Mouse (Mus musculus): ENCODE data around the gene Krt34. TPM values are rescaled to one million over a fixed set of nuclear protein-coding genes. Genes with fewer than 3 reads are reported as not detected.

The Krt34 gene
- total RNA-seq (2021) = not detected

DNA sequence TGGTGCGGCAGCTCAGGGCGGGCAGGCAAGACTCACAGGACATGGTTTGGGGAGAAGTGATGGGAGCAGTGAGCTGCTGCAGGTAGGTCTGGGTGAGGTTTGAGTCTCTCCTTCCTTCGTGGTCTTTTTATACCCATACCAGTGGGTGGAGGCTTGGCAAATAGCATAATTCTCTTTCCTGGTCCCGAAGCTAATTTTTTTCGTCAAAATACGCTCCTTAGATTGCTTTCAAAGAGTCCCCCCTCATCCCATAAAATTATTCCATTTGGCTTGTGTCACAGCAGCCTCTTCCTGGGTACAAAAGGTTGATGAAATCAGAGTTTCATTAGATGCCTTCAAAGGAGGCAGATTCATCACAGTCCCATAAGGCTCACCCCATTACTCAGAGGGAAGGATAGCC lies at the start of gene Krt34:
TSS of gene Krt34 (minus strand) at position 101 of the 400 bp plus-strand sequence.
- intact Hi-C loops (cut with DNase I) = no loop called here
- no peak for DNase-seq (ENCODE audit: low spot score in 2 of 2)

DNA sequence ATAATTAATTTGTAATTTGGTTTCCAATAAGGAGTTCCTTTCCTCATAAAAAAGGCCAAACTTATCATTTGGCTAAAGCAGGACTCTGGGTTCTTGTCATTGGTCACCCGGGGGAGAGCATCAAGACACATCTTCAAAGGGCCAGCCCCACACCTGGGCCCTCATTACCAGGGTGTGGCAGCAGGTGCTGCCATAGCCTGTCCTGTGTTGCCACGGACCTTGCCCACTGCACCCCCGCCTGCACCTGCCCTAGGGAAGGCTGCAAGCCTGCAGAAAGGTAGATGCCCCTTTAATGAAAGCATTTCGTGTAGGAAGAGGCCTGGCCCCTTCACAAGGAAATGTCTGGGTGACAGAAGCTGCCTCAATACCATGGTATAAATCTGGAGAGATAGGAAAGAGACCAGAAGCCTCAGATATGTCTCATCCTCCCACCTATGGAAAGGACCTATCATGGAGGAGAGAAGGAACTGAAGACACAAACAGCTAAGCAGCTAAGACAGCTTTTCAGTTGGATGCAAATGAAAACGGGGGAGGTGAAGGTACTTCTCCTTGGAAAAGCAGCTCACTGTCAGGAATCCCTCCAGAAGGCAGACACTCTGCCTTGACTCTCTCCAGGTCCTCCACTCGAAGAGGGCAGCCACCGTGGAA lies 47.1 kb upstream of the Krt34 start:
- DNase-seq (ENCODE audit: low spot score in 2 of 2) = no peak
- intact Hi-C loops (cut with DNase I) = no loop called here

DNA sequence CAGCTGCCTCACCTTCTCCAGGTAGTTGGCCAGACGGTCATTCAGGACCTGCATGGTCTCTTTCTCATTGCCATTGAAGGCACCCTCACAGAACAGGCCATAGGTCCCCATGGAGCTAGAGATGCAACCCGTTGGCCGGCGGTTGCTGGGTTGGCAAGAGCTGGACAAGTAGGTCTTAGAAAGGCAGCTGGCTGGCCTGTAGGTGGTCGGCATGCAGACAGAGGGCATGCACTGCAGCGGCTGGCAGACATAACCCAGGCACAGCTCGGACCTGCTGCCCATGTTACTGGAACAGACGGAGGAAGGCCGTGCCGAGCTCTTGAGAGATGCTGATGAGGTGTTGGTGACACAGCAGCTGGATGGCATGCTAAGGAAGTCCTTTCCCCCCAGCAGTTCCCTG lies 46.5 kb upstream of the Krt34 start, which contains the start of gene Krt32:
TSS of gene Krt32 (minus strand) at position 366 of the 400 bp plus-strand sequence.
- DNase-seq (ENCODE audit: low spot score in 2 of 2) = no peak
- intact Hi-C loops (cut with DNase I) = no loop called here

DNA sequence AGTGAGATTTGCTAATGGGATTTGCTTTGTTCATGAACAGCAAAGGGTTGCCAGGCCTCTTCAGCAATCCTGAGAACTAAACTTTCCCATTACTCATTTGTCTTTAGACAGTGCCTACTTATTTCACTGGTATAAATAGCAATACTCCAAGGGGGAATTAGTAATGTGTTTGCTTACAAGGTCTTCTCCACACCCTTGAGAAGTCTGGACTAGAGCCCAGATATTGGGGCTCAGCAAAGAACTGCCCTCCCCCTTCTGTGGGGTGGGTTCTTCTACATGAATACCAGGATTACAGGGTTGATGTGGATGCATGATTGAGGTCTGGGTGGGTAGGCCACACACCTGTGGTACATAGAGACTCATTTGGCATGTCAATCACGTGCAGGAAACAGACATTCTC lies 32.5 kb upstream of the Krt34 start:
- DNase-seq (ENCODE audit: low spot score in 2 of 2) = no peak
- intact Hi-C loops (cut with DNase I) = no loop called here

DNA sequence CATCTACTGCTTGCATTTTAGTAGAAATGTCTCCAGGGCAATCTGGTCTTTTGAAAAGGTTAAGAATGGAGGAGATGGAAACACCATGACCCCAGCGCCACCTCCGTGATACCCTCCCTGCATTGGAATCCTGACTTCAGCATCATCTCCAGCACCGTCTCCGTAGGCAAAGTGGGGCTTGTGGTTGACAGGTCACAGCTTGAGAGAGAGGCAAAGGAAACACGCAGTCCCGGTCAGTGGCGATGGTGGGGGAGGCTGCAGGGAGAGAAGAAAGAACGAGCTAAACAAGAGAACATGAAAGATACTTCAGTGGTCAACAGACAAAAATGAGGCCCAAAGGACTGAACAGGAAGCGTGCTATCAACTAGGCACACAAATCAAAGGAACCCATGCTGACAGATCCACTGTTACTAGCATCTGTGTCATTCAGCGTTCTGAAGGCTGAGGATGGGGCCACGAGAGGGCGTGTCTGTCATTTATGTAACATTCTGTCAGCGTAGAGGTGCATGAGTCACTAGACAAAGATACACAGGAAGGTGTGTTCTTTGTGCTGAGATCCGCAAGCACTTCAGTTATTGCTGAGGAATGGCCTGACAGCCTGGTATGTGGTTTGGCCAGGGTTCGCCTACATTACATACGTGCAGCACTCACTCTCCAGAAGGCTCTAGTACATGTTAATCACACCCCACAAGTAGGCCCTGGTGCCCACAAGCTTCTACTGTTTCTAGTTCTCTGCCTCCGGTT lies 26.1 kb upstream of the Krt34 start:
- intact Hi-C loops (cut with DNase I) = no loop called here
- no peak for DNase-seq (ENCODE audit: low spot score in 2 of 2)

DNA sequence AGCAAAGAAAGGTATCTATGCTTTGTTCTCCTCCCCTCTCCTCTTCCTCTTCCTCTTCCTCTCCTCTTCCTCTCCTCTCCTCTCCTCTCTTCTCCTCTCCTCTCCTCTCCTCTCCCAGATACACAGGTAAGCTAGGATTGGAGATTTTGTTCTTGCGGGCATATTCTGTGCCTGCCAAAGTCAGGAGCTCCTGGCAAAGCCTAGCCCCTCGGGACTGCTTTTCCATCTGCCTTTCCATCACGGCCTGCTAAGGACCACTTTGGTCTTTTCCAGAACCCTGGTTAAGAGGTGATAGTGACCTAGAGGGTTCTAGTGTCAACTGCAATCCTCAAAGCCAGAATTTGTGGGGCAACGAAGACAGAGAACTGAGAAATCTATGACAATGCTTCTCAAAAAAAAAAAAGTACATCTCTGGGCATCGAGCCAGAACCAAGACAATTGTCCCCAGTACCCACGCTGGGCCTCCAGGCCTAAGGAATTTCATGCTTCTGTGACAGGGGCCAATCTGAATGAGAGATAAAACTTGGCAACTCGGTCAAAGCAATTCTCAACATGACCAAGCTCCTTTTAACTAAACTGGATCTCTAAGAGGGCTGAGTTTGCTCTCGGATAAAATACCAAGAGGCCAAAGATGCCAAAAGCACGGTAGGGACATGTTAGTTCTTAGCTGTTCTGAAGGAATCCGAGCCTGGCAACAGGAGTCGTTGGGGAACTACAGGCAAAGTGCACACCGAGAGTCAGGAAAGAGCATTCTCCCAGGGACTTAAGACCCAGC lies 25.1 kb upstream of the Krt34 start:
- intact Hi-C loops (cut with DNase I) = no loop called here
- no peak for DNase-seq (ENCODE audit: low spot score in 2 of 2)

DNA sequence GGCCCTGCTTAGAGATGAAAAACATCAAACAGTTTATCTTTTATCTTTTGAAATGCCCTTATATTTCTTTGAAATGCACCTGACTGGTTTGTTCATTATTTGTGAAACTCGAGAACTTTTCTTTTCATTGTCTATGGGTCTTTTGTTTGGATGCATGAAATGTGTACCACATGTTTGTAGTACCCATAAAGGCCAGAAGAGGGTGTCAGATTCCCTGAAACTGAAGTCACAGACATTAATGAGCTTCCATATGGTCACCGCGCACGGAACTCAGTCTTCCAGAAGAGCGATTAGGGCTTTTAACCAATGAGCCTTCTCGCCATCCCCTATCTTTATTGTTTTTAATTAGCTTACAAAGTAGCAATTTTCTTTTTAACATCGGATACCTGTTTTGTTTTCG lies 17.5 kb upstream of the Krt34 start:
- intact Hi-C loops (cut with DNase I) = no loop called here
- no peak for DNase-seq (ENCODE audit: low spot score in 2 of 2)

DNA sequence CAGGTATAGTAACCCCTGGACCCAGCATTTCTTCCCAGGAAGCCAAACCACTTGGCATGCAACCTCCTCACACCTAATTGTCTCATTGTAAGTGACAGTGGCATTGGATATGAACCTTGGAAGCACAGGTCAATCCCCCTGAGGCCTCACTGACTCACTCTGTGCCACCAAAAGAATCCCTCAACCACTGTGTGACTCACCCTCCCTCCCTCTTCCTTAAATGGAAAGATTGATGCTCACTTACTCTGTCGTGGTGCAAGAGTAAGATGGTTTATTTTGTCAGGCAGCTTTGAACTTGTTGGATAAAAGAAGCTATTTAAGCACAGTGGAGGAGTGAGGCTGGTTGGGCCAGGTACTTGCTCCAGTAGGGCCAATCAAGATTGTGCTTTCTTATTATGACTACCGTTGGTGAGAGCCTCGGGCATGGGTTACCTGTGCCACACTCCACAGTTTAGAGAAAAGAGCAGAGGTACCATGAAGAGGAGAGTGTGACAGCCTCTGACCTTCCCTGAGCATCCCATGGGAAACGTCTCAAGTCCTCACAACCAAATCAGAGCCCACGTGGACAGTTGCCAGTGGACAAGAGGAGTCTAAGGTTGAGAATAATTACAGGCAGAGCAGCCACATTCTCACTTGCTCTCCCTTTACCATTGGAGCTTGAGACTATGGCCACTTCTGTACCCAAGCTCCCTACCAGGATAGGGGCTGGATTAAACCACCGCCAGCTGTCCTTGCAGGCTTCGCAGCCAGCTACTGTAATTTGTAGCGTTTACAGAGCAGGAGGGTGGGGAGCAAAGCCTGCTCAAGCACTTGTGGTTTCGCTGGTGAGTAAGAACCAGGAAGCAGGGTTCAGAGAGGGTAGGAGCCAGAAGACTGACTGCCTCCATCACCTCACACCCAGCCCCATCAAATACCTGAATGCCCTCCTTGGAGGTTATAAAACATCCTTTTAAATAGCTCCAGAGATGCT lies 14.6 kb upstream of the Krt34 start:
- no peak for DNase-seq (ENCODE audit: low spot score in 2 of 2)
- intact Hi-C loops (cut with DNase I) = no loop called here

DNA sequence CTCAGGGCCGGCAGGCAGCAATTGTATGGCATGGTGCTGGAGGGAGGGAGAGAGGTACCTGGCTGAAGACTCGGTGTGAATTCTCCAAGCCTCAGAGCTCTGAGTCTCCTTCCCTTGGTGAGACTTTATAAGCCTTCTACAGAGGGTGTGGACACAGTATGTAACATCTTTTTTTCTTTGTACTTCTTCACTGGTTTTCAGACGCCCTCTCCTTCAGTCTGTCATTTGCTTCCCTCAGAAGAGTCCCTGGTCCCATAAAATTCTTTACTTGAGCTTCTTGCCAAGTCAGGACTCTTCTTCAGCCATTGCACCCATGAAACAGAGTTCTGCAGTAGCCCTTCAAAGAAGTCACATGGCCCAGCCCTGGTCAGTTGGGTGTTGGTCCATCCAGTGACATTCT lies 9.1 kb upstream of the Krt34 start, which contains the start of gene Krt31:
TSS of gene Krt31 (minus strand) at position 101 of the 400 bp plus-strand sequence.
- intact Hi-C loops (cut with DNase I) = no loop called here
- DNase-seq (ENCODE audit: low spot score in 2 of 2) = no peak

DNA sequence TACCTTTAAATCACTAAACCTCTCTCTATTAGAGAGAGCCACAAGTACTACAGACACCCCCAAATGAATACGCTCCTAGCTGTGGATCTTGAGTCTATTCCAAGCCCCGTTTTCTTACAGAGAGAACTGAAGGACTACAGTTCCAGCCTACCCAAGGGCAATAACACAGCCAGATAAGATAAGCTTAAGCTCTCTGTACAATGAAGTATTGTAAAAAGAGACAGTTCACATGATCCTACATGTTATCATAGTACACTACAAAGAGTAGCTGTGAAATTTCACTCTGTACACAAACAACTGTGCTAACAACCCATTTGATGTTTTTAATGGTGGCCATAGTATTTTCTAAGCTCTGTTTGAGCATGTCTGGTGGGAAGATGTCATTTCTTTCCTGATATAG lies 5.8 kb upstream of the Krt34 start:
- intact Hi-C loops (cut with DNase I) = no loop called here
- no peak for DNase-seq (ENCODE audit: low spot score in 2 of 2)

DNA sequence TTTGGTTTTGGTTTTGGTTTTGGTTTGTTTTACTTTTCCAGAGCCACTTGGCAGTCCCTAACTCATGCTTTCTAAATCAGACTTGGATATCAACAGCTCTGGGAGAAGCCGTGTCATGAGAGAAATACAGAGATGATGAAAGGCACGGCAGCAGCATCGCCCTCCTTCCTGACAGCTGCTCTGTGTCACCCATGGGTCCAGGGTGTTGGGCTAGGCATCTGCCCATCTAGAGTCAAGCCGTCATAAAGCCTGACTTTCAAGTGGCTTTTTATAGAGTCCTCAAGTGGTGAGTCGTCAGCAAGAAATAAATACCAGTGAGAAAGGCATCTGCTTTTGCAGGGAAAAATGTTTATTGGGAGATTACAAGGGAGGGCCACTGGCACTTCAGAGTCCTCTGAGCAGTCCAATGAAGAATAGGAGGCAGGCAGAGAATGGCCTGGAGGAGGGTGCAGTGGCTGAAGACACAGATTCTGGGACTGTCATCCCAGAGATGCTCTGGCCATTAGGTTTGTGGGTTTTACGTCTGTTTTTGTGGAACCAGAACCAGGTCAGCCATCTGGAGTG lies 5.0 kb upstream of the Krt34 start:
- DNase-seq (ENCODE audit: low spot score in 2 of 2) = no peak
- intact Hi-C loops (cut with DNase I) = no loop called here

DNA sequence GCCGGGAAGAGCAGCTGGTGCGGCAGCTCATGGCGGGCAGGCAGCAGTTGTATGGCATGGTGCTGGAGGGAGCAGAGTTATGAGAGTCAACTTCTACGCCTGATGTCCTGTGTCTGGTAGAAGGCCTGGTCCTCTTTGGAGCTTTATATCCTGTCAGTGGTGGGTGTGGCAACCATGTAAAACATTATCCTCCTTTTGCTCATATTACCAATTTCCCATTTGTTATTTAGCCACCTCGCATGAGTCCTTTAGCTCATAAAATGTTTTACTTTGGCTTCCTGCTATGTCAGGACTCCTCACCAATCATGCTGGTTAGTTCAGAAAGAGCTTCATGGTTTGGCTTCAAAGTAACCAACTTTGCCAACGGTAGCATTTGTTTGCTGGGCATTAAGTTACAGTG lies 11.6 kb downstream of the Krt34 start, which contains the start of gene Krt33b:
TSS of gene Krt33b (minus strand) at position 101 of the 400 bp plus-strand sequence.
- DNase-seq (ENCODE audit: low spot score in 2 of 2) = no peak
- intact Hi-C loops (cut with DNase I) = no loop called here

DNA sequence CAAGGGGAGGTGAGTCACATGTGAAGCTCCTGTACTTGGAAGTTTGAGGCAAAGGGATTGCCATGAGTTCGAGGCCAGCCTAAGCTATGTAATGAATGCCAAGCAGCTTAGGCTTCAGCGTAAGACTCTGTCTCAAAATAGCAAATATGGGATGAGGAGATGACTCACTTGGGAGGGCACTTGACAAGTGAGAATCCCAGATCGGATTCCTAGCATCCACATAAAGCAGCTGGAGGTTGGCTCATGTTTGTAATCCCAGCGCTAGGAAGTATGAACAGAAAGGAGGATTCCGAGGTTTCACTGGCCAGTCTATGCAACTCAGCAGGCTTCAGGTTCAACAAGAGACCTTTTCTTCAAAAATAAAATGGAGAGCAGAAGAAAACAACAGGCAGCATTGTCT lies 19.9 kb downstream of the Krt34 start:
- intact Hi-C loops (cut with DNase I) = no loop called here
- DNase-seq (ENCODE audit: low spot score in 2 of 2) = peak in 1 of 2 experiments; percentile 9

DNA sequence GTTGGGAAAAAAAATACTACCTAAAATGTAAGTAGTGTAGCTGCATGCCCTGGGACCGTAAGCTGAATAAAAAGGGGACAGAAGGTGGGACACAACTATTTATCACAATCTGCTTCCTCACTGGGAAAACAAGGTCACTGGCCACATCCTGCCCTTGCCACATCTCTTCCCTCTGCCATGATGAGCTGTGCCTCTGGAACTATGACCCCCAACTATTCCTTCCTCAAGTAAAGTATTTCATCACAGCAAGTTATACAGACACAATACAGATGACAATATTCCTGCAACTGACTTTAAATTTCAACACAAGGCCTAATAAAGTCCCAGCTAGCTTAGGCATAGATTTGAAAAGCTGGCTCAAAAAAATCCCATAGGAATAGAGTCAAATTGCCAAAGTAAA lies 21.9 kb downstream of the Krt34 start:
- DNase-seq (ENCODE audit: low spot score in 2 of 2) = no peak
- intact Hi-C loops (cut with DNase I) = no loop called here

DNA sequence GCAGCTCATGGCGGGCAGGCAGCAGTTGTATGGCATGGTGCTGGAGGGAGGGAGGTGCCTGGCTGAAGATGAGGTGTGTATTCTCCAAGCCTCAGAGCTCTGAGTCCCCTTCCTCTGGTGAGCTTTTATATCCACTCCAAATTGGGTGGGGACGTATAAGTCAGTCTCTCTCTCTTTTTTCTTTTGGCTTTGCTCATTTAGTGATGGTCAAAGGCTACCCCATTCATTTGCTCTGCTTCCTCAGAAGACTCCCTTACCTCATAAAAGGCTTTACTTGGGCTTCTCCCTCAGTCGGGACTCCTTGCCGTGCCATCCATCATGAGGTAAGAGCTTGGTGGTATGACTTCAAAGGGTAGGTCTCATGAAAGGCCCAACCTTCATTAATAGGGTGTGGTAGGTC lies 25.2 kb downstream of the Krt34 start, which contains the start of gene Krt33a:
TSS of gene Krt33a (minus strand) at position 101 of the 400 bp plus-strand sequence.
- intact Hi-C loops (cut with DNase I) = no loop called here
- no peak for DNase-seq (ENCODE audit: low spot score in 2 of 2)

DNA sequence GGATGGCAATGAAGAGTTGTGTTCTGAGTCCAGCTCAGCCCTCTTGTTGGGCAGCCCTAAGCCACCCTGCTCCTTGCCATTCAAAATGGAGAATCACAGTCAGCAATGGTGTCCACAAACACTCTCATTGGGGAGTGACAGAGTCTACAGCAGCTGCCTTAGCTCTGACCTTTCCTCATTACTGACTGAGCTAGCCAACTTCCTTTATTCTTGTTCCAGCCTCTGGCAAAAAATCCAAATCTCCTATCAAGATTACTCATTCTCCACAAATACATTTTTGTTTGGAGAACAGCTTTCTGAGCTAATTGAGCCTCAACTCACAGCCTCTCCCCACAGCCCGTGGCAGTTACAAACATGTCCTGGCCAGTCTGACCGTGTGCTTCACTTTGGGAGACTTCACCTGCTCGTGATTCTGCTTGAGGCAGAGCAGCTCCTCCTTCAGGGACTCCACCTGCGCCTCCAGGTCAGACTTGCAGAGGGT lies 27.6 kb downstream of the Krt34 start:
- DNase-seq (ENCODE audit: low spot score in 2 of 2) = no peak
- intact Hi-C loops (cut with DNase I) = no loop called here

DNA sequence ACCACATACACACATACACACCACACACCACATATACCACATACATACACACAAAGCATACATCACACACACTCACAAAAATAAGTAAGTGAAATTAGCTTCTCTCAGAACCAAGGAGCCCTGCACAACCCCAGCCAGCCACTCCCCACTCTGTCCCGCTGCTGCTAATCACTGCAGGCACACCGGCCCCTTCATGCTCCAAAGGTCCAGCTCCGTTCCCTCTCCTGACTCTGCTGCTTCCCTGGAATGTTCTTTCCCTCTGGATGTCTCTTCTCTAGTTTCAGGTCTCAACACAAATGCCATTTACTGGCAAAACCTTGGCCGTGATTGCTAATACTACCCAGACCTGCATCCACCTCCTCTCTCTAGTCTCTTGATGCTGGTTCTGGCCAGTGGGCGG lies 30.7 kb downstream of the Krt34 start:
- intact Hi-C loops (cut with DNase I) = no loop called here

DNA sequence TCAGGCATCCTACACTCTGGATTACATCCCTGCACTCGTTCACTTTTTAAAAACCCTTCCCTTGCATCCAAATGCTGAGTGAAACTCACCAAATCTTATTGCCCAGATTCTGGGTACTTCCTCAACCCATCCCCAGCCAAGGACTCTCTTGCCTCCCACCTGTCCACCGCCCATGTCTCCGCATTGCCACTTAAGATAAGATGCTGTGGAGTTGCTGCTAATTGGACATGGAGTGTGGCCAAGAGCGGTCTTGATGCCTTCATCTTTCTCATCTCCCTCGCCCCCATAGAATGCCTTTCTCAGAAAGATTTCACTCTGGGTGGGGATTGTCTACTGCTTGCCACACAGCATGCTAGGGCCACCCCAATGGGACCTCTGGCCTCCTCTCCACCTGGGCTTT lies 33.0 kb downstream of the Krt34 start:
- intact Hi-C loops (cut with DNase I) = loop anchor here (10.0 kb wide), 2 partner anchors 276 to 624 kb away; partner anchors contain the start of gene Krt10
- peak in 1 of 2 experiments; percentile 38 for DNase-seq (ENCODE audit: low spot score in 2 of 2)

More for the DNA sequence above, 30.7 kb downstream of the Krt34 start:
- DNase-seq (ENCODE audit: low spot score in 2 of 2) = no peak

DNA sequence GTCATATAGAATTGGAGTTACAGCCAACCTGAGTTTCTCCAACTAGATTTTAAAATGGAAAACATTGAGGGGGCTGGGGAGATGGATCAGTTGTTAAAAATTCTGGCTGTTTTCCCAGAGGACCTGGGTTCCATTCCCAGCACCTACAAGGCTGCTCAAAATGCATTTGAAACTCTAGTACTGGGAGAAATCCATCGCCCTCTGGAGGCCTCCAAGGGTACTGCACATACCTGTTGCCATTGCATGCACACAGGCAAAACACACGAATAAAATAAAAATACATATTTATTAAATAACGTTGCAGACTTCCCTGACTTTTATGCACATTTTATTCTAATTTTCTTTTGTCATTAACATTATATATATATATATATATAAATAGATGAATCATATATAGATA lies 34.7 kb downstream of the Krt34 start:
- intact Hi-C loops (cut with DNase I) = loop anchor here (10.0 kb wide), 2 partner anchors 278 to 622 kb away; partner anchors contain the start of gene Krt10
- no peak for DNase-seq (ENCODE audit: low spot score in 2 of 2)
